Mouse (Mus musculus): ENCODE measurements around the gene Cab39. TPM values are rescaled to one million over a fixed set of nuclear protein-coding genes. Genes with fewer than 3 reads are reported as not detected.

Cab39 gene
- polyA plus RNA-seq, 1 experiment from 2014 or later, result 53.0 TPM

DNA sequence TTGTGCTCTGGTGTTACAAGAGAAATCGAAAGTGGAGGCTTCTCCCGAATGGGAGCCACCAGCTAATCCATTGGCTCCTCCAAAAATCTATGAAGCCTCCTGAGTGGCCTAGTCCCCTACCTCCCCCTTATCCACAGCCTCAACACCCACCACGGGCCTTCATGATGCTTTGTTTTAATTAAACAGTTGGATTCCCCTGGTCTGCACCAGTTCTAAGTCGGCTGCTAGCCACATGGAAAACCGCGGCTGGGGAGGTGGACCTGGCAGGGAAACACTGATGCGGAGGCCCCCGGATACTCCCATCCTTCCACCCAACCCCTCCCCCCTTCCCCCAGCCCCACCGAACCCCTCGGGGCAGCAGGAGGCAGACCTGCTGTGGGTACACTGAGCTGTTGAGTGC lies 71.1 kb downstream of the Cab39 start:
- Histone ChIP-seq H3K9ac (ENCODE audit: low read depth, low read length) (no peak overlapping the region), H3K27ac (ENCODE audit: low read depth, low read length) (no peak overlapping the region), H3K4me2 (replicated peaks; ENCODE audit: low read depth, low read length) (no peak overlapping the region), H3K4me1 (ENCODE audit: control insufficient read depth, insufficient read depth, low read length) (no peaks in the 10 kb centered on the region), H3K36me3 (ENCODE audit: control insufficient read depth, insufficient read depth, low read length) (no peaks in the 10 kb centered on the region), H3K9me3 (ENCODE audit: control insufficient read depth, low read length) (peaks cover 13% of the 10 kb centered on the region), H3K4me3 (ENCODE audit: low read length) (no peak overlapping the region), H3K27me3 (ENCODE audit: control insufficient read depth, insufficient read depth, low read length) (no peaks in the 10 kb centered on the region)
- 92% methylated on average over 9 of the region's 10 CpGs for WGBS
- ATAC-seq (ENCODE audit: low FRiP score, low TSS enrichment), result no peak

DNA sequence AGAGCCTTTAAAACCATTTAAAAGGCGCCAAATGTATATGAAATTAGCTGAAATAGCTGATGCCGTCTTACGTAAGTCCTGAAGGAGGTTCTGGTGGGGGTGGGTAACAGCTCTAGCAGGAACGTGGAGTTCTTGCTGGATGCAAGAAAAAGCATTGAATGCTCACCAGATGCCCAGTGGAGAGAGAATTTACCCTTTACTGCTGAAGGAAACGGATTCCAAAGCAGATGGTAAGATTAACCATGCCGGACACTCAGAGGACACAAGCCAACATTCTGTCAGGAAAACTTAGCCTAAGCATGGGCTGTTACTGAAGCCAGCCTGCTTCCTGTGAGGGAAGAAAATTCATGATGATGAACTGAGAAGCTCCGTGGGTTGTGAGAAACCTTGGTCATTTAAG lies 76.8 kb downstream of the Cab39 start:
- no peaks in the 10 kb centered on the region for H3K36me3 ChIP-seq (ENCODE audit: control insufficient read depth, insufficient read depth, low read length)
- H3K9ac ChIP-seq (ENCODE audit: low read depth, low read length), result no peak overlapping the region
- WGBS, result 87% methylated on average over 7 of the region's 7 CpGs
- H3K4me2 ChIP-seq (replicated peaks; ENCODE audit: low read depth, low read length), result no peak overlapping the region
- no peaks in the 10 kb centered on the region for H3K4me1 ChIP-seq (ENCODE audit: control insufficient read depth, insufficient read depth, low read length)
- H3K4me3 ChIP-seq (ENCODE audit: low read length), result no peak overlapping the region
- ATAC-seq (ENCODE audit: low FRiP score, low TSS enrichment), result no peak
- no peaks in the 10 kb centered on the region for H3K27me3 ChIP-seq (ENCODE audit: control insufficient read depth, insufficient read depth, low read length)
- no peak overlapping the region for H3K27ac ChIP-seq (ENCODE audit: low read depth, low read length)
- peaks cover 10% of the 10 kb centered on the region; the same call in 1 of the 2 replicates for H3K9me3 ChIP-seq (ENCODE audit: control insufficient read depth, low read length)

DNA sequence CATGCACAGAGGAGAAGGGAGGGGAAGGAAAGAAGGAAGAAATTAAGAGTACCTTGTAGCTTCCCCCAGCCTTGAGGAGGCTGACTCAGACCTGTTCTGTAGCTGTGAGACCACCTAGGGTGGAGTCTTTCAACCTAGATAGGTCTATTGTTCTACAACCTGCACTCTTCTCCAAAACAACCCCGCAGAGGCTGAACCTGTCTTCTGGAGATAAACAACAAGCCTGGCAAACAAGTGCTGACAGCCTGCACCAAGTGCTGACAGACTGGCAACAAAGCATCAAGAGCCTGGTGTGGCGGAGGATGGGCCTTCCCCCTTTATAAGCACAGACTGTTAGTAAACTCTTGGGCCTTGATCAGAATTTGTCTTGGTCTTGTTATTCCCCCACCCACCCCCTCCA lies 77.3 kb downstream of the Cab39 start:
- Histone ChIP-seq H3K9me3 (ENCODE audit: control insufficient read depth, low read length) (peaks cover 13% of the 10 kb centered on the region), H3K36me3 (ENCODE audit: control insufficient read depth, insufficient read depth, low read length) (no peaks in the 10 kb centered on the region), H3K4me2 (replicated peaks; ENCODE audit: low read depth, low read length) (no peak overlapping the region), H3K9ac (ENCODE audit: low read depth, low read length) (no peak overlapping the region), H3K4me1 (ENCODE audit: control insufficient read depth, insufficient read depth, low read length) (no peaks in the 10 kb centered on the region), H3K27me3 (ENCODE audit: control insufficient read depth, insufficient read depth, low read length) (no peaks in the 10 kb centered on the region), H3K27ac (ENCODE audit: low read depth, low read length) (no peak overlapping the region), H3K4me3 (ENCODE audit: low read length) (no peak overlapping the region)
- ATAC-seq (ENCODE audit: low FRiP score, low TSS enrichment), result no peak
- WGBS, result 75% methylated on average over 2 of the region's 2 CpGs

DNA sequence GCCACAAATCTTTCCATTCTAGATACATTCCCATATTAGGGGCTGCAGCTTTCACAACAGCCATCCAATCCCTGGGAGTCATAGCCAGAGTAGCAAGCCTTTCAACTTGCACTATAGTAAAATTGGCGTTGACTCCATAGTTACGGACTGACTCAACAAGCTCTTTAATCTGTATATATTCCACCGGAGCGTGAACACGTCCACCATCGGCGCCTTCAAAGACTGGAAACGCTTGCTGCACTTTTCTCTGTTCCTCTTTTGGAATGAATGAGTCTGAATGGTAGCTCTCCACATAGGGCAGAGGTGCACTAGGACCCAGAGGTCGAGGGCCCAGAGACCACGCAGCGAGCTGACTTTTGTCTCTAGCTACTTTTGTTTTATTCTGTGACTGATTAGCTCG lies 88.8 kb downstream of the Cab39 start:
- Histone ChIP-seq H3K4me3 (ENCODE audit: low read length) (no peak overlapping the region), H3K27ac (ENCODE audit: low read depth, low read length) (no peak overlapping the region), H3K4me2 (replicated peaks; ENCODE audit: low read depth, low read length) (no peak overlapping the region), H3K36me3 (ENCODE audit: control insufficient read depth, insufficient read depth, low read length) (no peaks in the 10 kb centered on the region), H3K9me3 (ENCODE audit: control insufficient read depth, low read length) (peaks cover 8% of the 10 kb centered on the region), H3K9ac (ENCODE audit: low read depth, low read length) (no peak overlapping the region), H3K27me3 (ENCODE audit: control insufficient read depth, insufficient read depth, low read length) (no peaks in the 10 kb centered on the region), H3K4me1 (ENCODE audit: control insufficient read depth, insufficient read depth, low read length) (no peaks in the 10 kb centered on the region)
- no peak for ATAC-seq (ENCODE audit: low FRiP score, low TSS enrichment)
- 91% methylated on average over 12 of the region's 12 CpGs for WGBS

DNA sequence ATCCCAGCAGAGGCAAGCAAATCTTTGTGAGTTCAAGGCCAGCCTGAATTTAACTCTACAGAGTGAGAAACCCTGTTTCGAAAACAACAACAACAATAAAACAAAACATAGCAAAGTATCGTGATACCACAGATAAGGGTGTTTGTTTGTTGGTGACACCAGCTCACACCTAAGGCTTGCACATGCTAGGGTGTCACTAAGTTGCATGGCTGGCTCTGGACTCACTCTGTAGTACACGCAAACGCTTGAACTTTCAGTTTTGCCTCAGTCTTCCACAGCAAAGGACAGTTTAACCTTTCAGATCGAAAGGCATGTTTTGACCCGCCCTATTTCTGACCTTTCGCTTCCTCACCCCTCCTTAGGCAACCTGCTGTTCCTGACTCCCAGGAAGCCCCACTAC lies 94.0 kb downstream of the Cab39 start:
- 87% methylated on average over 7 of the region's 7 CpGs for WGBS

DNA sequence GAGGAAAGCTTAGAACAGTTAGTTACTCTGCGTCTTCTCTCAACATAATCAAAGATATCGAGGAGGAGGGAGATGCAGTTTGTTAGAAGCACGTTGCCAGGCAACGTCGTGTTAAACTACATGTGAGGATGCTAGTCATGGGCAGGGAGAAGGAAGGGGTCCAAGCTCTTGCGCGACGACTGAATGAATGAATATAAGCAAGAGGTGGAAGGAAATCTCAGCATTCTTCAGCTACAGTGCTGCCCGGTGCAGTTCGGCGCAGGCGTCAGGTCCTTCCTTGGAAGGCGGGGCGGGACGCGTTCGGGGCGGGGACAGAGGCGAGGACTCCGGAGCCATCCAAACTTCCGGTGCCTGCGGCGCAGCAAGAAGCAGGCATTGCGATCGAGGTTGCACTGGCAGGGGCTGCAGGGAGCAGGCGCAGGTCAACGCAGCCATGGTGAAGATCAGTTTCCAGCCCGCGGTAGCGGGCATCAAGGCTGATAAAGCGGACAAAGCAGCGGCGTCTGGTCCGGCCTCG lies 101.0 kb downstream of the Cab39 start, which contains the start of gene Itm2c:
Gene Itm2c (plus strand): TSS at position 51 of the 517 bp plus-strand sequence.
- peak within 1 kb of the TSS; percentile 85 for H3K9ac ChIP-seq (ENCODE audit: low read depth, low read length)
- WGBS, result under 1% methylated on average over 35 of the region's 35 CpGs

More for the DNA sequence above, 94.0 kb downstream of the Cab39 start:
- H3K27me3 ChIP-seq (ENCODE audit: control insufficient read depth, insufficient read depth, low read length), result no peaks in the 10 kb centered on the region
- peaks cover 5% of the 10 kb centered on the region; the same call in 1 of the 2 replicates for H3K9me3 ChIP-seq (ENCODE audit: control insufficient read depth, low read length)
- H3K4me1 ChIP-seq (ENCODE audit: control insufficient read depth, insufficient read depth, low read length), result no peaks in the 10 kb centered on the region
- no peak overlapping the region for H3K27ac ChIP-seq (ENCODE audit: low read depth, low read length)
- no peak overlapping the region for H3K9ac ChIP-seq (ENCODE audit: low read depth, low read length)
- ATAC-seq (ENCODE audit: low FRiP score, low TSS enrichment), result no peak
- no peak overlapping the region for H3K4me3 ChIP-seq (ENCODE audit: low read length)
- no peak overlapping the region for H3K4me2 ChIP-seq (replicated peaks; ENCODE audit: low read depth, low read length)
- H3K36me3 ChIP-seq (ENCODE audit: control insufficient read depth, insufficient read depth, low read length), result no peaks in the 10 kb centered on the region

DNA sequence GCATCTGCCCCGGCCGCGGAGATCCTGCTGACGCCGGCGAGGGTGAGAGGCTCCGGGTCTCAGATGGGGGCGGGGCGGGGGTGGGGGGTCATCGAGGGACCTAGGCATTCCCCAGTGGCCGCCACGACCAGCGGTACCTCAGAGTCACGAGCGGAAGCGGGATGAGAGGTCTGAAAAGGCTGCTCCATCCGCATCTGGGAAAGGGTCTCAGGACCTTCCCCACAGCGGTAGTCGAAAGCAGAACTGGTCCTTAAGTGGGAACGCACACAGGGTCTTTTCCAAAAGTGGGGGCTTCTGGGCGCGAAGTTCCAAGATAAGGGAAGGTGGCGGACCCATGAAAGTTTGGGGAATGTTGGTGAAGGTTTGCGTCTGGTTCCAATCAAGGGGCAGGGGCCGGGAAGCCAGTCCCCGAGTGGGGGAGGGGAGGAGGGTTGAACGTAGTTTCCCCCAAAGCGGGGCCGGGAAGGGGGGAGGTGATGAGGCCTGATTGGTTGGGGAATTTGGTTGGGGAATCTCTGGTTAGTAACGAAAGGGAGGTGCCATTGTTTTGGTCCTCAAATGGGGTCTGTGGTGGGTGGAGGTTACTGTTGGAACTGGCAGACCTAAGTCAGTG lies 101.6 kb downstream of the Cab39 start:
- no peaks in the 10 kb centered on the region for H3K27me3 ChIP-seq (ENCODE audit: control insufficient read depth, insufficient read depth, low read length)
- H3K27ac ChIP-seq (ENCODE audit: low read depth, low read length), result peak overlapping the region; percentile 87
- H3K4me3 ChIP-seq (ENCODE audit: low read length), result peak overlapping the region; percentile 68
- peaks cover 43% of the 10 kb centered on the region for H3K4me1 ChIP-seq (ENCODE audit: control insufficient read depth, insufficient read depth, low read length)
- H3K4me2 ChIP-seq (replicated peaks; ENCODE audit: low read depth, low read length), result peak overlapping the region; percentile 79
- no peaks in the 10 kb centered on the region; the same call in 1 of the 2 replicates for H3K36me3 ChIP-seq (ENCODE audit: control insufficient read depth, insufficient read depth, low read length)
- ATAC-seq (ENCODE audit: low FRiP score, low TSS enrichment), result peak; percentile 50
- 1% methylated on average over 30 of the region's 30 CpGs for WGBS
- H3K9ac ChIP-seq (ENCODE audit: low read depth, low read length), result peak overlapping the region; percentile 85
- no peaks in the 10 kb centered on the region for H3K9me3 ChIP-seq (ENCODE audit: control insufficient read depth, low read length)

More for the DNA sequence above, 101.0 kb downstream of the Cab39 start, which contains the start of gene Itm2c:
- Histone ChIP-seq H3K36me3 (ENCODE audit: control insufficient read depth, insufficient read depth, low read length) (no peaks in the 10 kb centered on the region; the same call in 1 of the 2 replicates), H3K4me3 (ENCODE audit: low read length) (peak within 1 kb of the TSS; percentile 68), H3K4me1 (ENCODE audit: control insufficient read depth, insufficient read depth, low read length) (peaks cover 37% of the 10 kb centered on the region), H3K4me2 (replicated peaks; ENCODE audit: low read depth, low read length) (peak within 1 kb of the TSS; percentile 79), H3K27me3 (ENCODE audit: control insufficient read depth, insufficient read depth, low read length) (no peaks in the 10 kb centered on the region), H3K9me3 (ENCODE audit: control insufficient read depth, low read length) (no peaks in the 10 kb centered on the region), H3K27ac (ENCODE audit: low read depth, low read length) (peak within 1 kb of the TSS; percentile 87)
- peak; percentile 84 for ATAC-seq (ENCODE audit: low FRiP score, low TSS enrichment)

DNA sequence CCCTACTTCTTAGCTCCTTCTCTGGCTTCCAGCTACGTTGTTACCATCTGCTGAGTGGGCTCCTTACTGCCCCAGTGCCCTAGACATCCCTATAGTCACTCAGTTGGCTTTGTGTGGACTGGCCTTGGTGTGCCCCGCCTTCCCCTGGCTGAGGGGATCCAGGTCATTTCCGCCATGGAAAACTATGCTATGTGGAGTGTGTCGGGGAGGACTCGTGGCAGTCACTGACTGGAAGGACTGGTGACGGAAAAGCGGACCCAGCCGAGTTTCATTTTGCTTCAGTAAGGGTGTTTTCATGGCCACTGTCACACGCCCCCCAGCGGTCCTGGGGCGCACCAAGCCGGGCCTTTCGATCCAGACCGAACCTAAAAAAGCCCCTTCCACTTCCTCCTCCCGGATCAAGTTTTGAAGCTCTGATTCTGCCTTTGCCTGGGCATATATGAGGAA lies 102.2 kb downstream of the Cab39 start:
- no peaks in the 10 kb centered on the region; the same call in 1 of the 2 replicates for H3K36me3 ChIP-seq (ENCODE audit: control insufficient read depth, insufficient read depth, low read length)
- H3K4me2 ChIP-seq (replicated peaks; ENCODE audit: low read depth, low read length), result peak overlapping the region; percentile 79
- no peaks in the 10 kb centered on the region for H3K9me3 ChIP-seq (ENCODE audit: control insufficient read depth, low read length)
- ATAC-seq (ENCODE audit: low FRiP score, low TSS enrichment), result peak; percentile 79
- H3K4me1 ChIP-seq (ENCODE audit: control insufficient read depth, insufficient read depth, low read length), result peaks cover 48% of the 10 kb centered on the region
- peak overlapping the region; percentile 87 for H3K27ac ChIP-seq (ENCODE audit: low read depth, low read length)
- H3K4me3 ChIP-seq (ENCODE audit: low read length), result peak overlapping the region; percentile 68
- 0% methylated on average over 15 of the region's 15 CpGs for WGBS
- peak overlapping the region; percentile 85 for H3K9ac ChIP-seq (ENCODE audit: low read depth, low read length)
- no peaks in the 10 kb centered on the region for H3K27me3 ChIP-seq (ENCODE audit: control insufficient read depth, insufficient read depth, low read length)

DNA sequence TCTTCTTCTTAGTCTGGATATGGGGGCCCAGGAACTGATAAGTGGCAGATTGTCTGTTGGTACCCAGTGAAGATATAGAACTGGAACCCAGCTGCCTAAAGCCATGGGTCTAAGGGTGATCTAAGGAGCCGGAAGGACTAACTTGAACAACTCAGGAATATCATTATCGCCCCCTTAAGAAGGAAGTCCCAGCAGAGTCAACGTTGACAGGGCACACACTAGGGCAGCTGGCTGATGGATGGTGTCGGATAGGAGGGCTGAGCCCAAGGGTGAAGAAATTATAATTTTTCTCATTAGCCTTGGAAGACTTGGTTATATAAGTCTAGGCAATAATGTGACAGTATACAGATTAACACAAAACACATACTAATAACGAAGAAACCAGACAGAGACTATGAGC lies 102.9 kb downstream of the Cab39 start:
- Histone ChIP-seq H3K4me1 (ENCODE audit: control insufficient read depth, insufficient read depth, low read length) (peaks cover 55% of the 10 kb centered on the region), H3K4me3 (ENCODE audit: low read length) (peak overlapping the region; percentile 68), H3K9ac (ENCODE audit: low read depth, low read length) (peak overlapping the region; percentile 85; the same call in 1 of the 2 replicates), H3K36me3 (ENCODE audit: control insufficient read depth, insufficient read depth, low read length) (no peaks in the 10 kb centered on the region; the same call in 1 of the 2 replicates), H3K4me2 (replicated peaks; ENCODE audit: low read depth, low read length) (peak overlapping the region; percentile 79), H3K27ac (ENCODE audit: low read depth, low read length) (no peak overlapping the region), H3K9me3 (ENCODE audit: control insufficient read depth, low read length) (no peaks in the 10 kb centered on the region), H3K27me3 (ENCODE audit: control insufficient read depth, insufficient read depth, low read length) (no peaks in the 10 kb centered on the region)
- WGBS, result 77% methylated on average over 5 of the region's 5 CpGs
- ATAC-seq (ENCODE audit: low FRiP score, low TSS enrichment), result no peak

Measured in kidney, embryonic 14.5 days (tissue).